Mouse (Mus musculus) stomach, postnatal 0 days (tissue): ENCODE results near the gene Cntnap2. TPM values are rescaled to one million over a fixed set of nuclear protein-coding genes. Genes with fewer than 3 reads are reported as not detected.

Experiments
- ATAC-seq: fragments of 200-750 bp; cut with Nextera tagmentation; 2 replicates; pipeline ENCODE4 v1.8.0; 2017; ENCODE audit not compliant: low FRiP score, low TSS enrichment
- DNase-seq: peaks from one replicate; pipeline ENCODE4 v3.0.0-alpha.2; 2016; ENCODE audit warnings: low spot score
- H3K27ac ChIP-seq: fragments of 300-500 bp; sonication (generic); replicated peaks from 2 replicates; pipeline ENCODE4 v1.5.1; 2014; ENCODE audit warnings: mild to moderate bottlenecking, control low read depth
- H3K27me3 ChIP-seq: fragments of 300-500 bp; sonication (generic); 2 replicates; pipeline ENCODE4 v1.6.1; 2014; ENCODE audit warnings: low read length; ENCODE audit not compliant: control insufficient read depth, insufficient read depth
- H3K36me3 ChIP-seq: fragments of 300-500 bp; sonication (generic); 2 replicates; pipeline ENCODE4 v1.6.1; 2014; ENCODE audit warnings: low read length, mixed read lengths; ENCODE audit not compliant: control insufficient read depth, insufficient read depth
- H3K4me1 ChIP-seq: fragments of 300-500 bp; sonication (generic); replicated peaks from 2 replicates; pipeline ENCODE4 v1.6.1; 2014; ENCODE audit warnings: antibody characterized with exemption; ENCODE audit not compliant: control insufficient read depth, insufficient read depth
- H3K4me2 ChIP-seq: fragments of 300-500 bp; sonication (generic); replicated peaks from 2 replicates; pipeline ENCODE4 v1.6.1; 2014; ENCODE audit warnings: low read depth, mild to moderate bottlenecking, control low read depth, moderate library complexity
- H3K4me3 ChIP-seq: fragments of 300-500 bp; sonication (generic); 2 replicates; pipeline ENCODE4 v1.5.1; 2014; ENCODE audit warnings: low read depth, low read length, control low read depth
- H3K9ac ChIP-seq: fragments of 300-500 bp; sonication (generic); 2 replicates; pipeline ENCODE4 v1.6.1; 2014; ENCODE audit warnings: mild to moderate bottlenecking, low read length, control low read depth, mixed read lengths
- H3K9me3 ChIP-seq: fragments of 300-500 bp; sonication (generic); 2 replicates; pipeline ENCODE4 v1.6.1; 2016; ENCODE audit warnings: low read length; ENCODE audit not compliant: control insufficient read depth
- CTCF ChIP-seq: IDR thresholded peaks from 2 replicates; pipeline ENCODE4 v1.5.1; 2016; ENCODE audit warnings: antibody characterized with exemption, low read depth, mild to moderate bottlenecking, moderate library complexity
- EP300 ChIP-seq: optimal IDR thresholded peaks from 2 replicates; pipeline ENCODE3; 2016; ENCODE audit warnings: antibody characterized with exemption
- WGBS: fragments of 180-500 bp; shearing (Covaris S2); extraction: QIAGEN DNeasy Blood & Tissue Kit; methylation state at CpG from one replicate; pipeline ENCODE4 v1.1.7; 2014; 5-methylcytosine and 5-hydroxymethylcytosine counted together
- polyA plus RNA-seq: library from polyadenylated mRNA; unstranded; fragments of >200 nt; fragmentation: Nextera tagmentation; extraction: Ambion mirVana; gene quantifications from 2 replicates; pipeline ENCODE4 v1.2.1, GENCODE M21; 2015

The Cntnap2 gene
- polyA plus RNA-seq, 1 experiment from 2014 or later, result 0.55 TPM

- Histone ChIP-seq H3K27me3 (no peaks in the 10 kb centered on the region), H3K4me2 (no peak overlapping the region)
- no peak for DNase-seq
These were observed 2245.8 kb downstream of the Cntnap2 start for GRCm38 (mm10) chr6:47304848-47305490.

GRCm38 (mm10) chr6:47306065-47306798 is 2247.1 kb downstream of the Cntnap2 start:
- Histone ChIP-seq H3K9ac (no peak overlapping the region), H3K4me1 (no peaks in the 10 kb centered on the region), H3K9me3 (no peaks in the 10 kb centered on the region), H3K4me3 (no peak overlapping the region), H3K4me2 (no peak overlapping the region), H3K36me3 (no peaks in the 10 kb centered on the region), H3K27me3 (no peaks in the 10 kb centered on the region), H3K27ac (no peak overlapping the region)
- 60% methylated on average over 8 of the region's 8 CpGs for WGBS
- ATAC-seq, result no peak
- no peak for DNase-seq
- TF ChIP-seq CTCF (no peak), EP300 (no peak)

More at GRCm38 (mm10) chr6:47304848-47305490, 2245.8 kb downstream of the Cntnap2 start:
- Histone ChIP-seq H3K36me3 (no peaks in the 10 kb centered on the region), H3K27ac (no peak overlapping the region), H3K4me1 (no peaks in the 10 kb centered on the region), H3K9ac (no peak overlapping the region), H3K9me3 (no peaks in the 10 kb centered on the region), H3K4me3 (no peak overlapping the region)
- TF ChIP-seq CTCF (no peak), EP300 (no peak)
- WGBS, result 40% methylated on average over 11 of the region's 11 CpGs
- no peak for ATAC-seq

- no peaks in the 10 kb centered on the region for H3K4me1 ChIP-seq
- 77% methylated on average over 12 of the region's 12 CpGs for WGBS
- no peaks in the 10 kb centered on the region for H3K27me3 ChIP-seq
- H3K36me3 ChIP-seq, result no peaks in the 10 kb centered on the region
- H3K9me3 ChIP-seq, result no peaks in the 10 kb centered on the region
- no peak overlapping the region for H3K27ac ChIP-seq
- no peak for ATAC-seq
- H3K4me2 ChIP-seq, result no peak overlapping the region
- no peak for DNase-seq
- no peak overlapping the region for H3K4me3 ChIP-seq
- TF ChIP-seq EP300 (no peak), CTCF (no peak)
- no peak overlapping the region for H3K9ac ChIP-seq
These were observed 2247.8 kb downstream of the Cntnap2 start for GRCm38 (mm10) chr6:47306954-47307353.

- no peak for DNase-seq
- H3K4me2 ChIP-seq, result peak overlapping the region; percentile 46
- no peaks in the 10 kb centered on the region for H3K9me3 ChIP-seq
- H3K9ac ChIP-seq, result peak overlapping the region; percentile 35; the same call in 1 of the 2 replicates
- H3K27ac ChIP-seq, result no peak overlapping the region
- ATAC-seq, result no peak
- peak overlapping the region; percentile 8; the same call in 1 of the 2 replicates for H3K4me3 ChIP-seq
- H3K36me3 ChIP-seq, result no peaks in the 10 kb centered on the region
- WGBS, result 52% methylated on average over 15 of the region's 15 CpGs
- no peak for TF ChIP-seq EP300
- peak; percentile 86 for TF ChIP-seq CTCF
- H3K4me1 ChIP-seq, result no peaks in the 10 kb centered on the region
- H3K27me3 ChIP-seq, result no peaks in the 10 kb centered on the region
These were observed 2255.6 kb downstream of the Cntnap2 start for GRCm38 (mm10) chr6:47314507-47315334.

GRCm38 (mm10) chr6:47315454-47315853 is 2256.3 kb downstream of the Cntnap2 start:
- Histone ChIP-seq H3K4me2 (no peak overlapping the region), H3K36me3 (no peaks in the 10 kb centered on the region), H3K4me1 (no peaks in the 10 kb centered on the region), H3K9me3 (no peaks in the 10 kb centered on the region), H3K4me3 (no peak overlapping the region), H3K27ac (no peak overlapping the region), H3K9ac (no peak overlapping the region), H3K27me3 (no peaks in the 10 kb centered on the region)
- ATAC-seq, result no peak
- TF ChIP-seq EP300 (no peak), CTCF (no peak)
- no peak for DNase-seq
- WGBS, result 45% methylated on average over 2 of the region's 2 CpGs
